Mouse (Mus musculus) v-Abl transformed pro-B cells (cell line): ENCODE measurements at regions not wholly inside any gene's neighbourhood (a gene's known extent, or its start where the extent isn't known, plus 50 kb on each side); places are given as distances from the start of the nearest gene placed in this dataset.

Experiments
- in situ Hi-C, 2 experiments: fragments of 400-800 bp; cut with MboI; formaldehyde crosslinking; loops; one replicate each; pipeline ENCODE4 v1.15.1; 2025; ENCODE audit not compliant: unreplicated experiment in 2 of 2

DNA sequence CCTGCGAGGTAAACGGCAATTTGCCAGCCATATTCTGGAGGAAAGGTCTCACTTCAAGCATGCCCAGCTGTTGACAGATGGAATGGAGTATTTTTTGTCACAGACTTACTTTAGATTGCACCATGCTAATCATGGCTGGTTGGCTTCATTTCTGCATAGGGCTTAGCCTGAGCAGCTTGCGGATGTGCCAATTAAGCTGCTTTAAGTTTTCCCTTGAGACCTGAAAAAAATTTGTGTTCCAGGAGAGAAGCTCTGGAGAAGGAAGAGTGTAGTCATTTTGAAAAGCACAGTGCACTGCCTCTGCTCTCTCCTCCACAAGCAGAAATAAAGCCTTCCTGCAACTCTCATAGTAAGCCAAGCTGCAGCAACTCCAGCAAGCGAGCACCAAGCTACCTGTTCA is 182.8 kb upstream of the Pitrm1 start:
- in situ Hi-C loops = no loop called here

- in situ Hi-C loops = no loop called here
Observed at GRCm38 (mm10) chr13:6367661-6368060, 180.3 kb upstream of the Pitrm1 start.

DNA sequence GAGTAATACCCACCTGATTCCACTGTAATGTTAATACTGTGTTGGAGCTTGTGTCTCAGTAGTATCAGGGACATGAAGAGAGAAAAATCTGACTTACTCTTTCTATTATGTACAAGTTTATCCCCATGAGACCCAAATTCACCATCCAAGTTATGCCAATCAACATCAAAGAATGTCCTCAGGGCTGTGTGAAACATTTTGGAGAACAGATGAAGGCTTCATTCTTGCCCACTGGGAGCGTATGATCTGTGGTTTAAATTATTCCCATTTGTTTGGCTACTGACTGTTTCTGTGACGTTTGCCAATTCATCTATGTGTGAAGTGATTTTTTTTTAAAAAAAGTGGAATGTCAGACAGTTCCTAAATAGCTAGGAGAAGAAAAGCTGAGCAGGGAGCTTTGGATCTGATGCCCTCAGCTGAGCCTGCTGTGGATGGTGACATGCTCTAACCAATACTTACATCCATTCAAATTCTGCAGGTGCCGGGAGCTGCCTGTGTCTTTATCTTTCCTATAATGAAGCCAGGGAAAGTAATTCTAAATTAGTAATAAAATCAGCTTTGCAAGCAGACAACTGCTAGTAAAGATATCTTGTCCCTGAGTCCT is 173.3 kb upstream of the Pitrm1 start:
- in situ Hi-C loops = no loop called here

- in situ Hi-C loops = no loop called here
Observed at GRCm38 (mm10) chr13:6377919-6378318, 170.0 kb upstream of the Pitrm1 start.

DNA sequence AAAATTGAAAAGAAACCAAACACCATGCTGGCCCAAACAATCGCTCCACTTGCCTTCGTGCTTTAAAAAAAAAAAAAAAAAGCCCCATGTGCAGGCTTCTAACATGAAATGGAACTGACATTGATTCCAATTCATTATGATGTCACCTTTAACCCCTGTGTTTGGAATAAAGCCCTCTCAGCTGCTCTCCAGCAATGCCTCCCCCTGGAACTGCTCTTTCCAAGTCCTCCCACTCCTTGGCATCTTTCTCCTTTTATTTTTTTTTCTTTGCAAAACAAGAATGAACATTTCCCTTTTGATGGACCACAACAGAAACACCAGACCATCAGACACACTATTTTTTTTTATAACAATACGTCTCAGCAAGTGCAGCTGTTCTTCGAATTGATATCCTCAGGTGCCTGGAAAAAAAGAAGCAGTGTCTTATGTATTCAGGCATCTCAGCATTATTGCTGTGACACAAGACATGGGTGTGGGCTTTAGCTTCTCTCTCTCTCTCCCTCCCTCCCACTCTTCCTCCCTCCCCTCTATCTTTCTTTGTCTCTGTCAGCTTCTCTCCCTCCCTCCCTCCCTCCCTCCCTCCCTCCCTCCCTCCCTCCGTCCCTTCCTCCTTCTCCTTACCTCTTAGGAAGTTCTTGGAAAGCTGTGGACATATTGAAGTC is 152.3 kb upstream of the Pitrm1 start:
- in situ Hi-C loops = no loop called here

DNA sequence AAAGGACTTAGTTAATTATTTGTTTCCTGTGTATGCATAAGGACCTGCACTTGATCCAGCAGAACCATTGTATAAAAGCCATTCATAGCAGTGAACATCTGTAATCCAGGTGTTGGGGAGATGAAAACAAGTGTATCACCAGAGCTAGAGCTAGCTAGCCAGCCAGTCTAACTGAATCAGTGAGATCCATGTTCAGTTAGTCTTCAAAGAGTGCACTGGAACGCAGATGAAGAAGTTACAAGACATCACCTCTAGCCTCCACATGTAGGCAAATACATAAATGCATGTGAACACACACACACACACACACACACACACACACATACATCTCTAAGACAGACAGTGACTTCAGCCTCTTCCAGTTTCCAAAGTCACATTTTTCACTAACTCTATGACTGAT is 150.3 kb upstream of the Pitrm1 start:
- in situ Hi-C loops = no loop called here

GRCm38 (mm10) chr13:6431821-6432220 is 116.1 kb upstream of the Pitrm1 start:
- in situ Hi-C loops = no loop called here

DNA sequence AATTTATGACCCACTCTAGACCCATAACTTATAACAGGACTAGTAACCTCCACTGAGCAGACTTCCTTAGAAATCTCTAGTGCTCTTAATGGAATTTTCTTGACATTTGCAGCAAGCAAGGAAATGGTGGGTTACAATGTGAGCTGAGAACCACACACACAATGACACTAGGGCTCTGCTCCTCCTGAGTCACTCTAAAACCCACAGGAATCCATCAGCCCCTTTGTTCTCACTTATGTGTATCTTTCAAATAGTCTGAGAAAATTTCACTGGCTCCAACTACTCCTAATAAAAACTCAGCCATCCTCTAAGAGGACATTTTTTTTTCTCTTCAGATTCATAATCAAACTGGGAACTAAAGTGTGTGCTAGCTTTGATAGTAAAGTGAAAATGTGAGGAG is 101.0 kb upstream of the Pitrm1 start:
- in situ Hi-C loops = no loop called here

DNA sequence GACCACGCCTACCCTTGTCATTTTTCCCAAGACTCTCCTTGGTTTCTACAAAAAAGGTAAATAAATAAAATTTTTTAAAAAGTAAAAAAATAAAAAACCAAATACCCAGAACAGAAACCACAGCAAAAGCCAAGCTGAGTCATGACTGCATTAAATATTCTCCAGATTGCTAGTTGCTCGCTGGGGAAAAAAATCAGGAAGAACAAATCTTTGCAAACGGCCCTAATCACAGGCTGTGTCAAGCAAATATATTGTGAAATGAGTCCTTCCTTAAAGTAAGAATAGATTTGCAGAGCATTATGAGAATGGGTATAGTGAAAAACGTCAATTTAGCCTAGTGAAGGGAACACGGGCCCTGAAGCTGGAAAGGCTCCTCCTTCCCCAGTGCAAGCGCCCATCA is 86.6 kb upstream of the Pitrm1 start:
- in situ Hi-C loops = no loop called here

DNA sequence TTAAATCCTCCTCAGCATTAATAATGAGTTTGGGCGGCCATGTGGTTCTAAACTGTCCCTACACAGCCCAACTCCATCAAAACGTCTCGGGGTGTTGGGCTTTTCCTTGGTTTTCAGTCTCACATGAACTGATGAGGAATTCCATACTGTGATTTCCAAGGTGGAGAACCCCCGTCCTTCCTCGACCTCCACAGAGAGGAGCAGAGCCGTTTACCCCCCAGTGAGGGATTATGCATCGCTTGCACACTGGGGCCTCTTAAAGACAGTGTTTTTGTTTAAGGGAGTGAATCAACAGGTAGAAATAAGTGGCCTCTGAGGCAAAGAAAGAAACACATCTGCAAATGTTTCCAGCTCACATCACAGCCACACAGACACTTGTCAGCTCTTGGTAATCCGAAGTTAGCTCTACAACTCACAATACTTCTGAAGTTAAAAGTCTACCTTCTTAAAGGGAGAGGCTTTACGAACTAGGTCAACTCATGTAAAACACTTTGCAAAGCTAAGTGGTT is 82.0 kb upstream of the Pitrm1 start:
- in situ Hi-C loops = no loop called here

GRCm38 (mm10) chr13:6469446-6470227 is 78.3 kb upstream of the Pitrm1 start:
- in situ Hi-C loops = loop anchor here (5.0 to 10.0 kb wide), 6 partner anchors 175 to 1802 kb away; partner anchors contain the start of gene Klf6 (in 2 of the 2)

GRCm38 (mm10) chr13:6470286-6471103 is 77.5 kb upstream of the Pitrm1 start:
- in situ Hi-C loops = loop anchor here (5.0 to 10.0 kb wide), 6 partner anchors 176 to 1803 kb away; partner anchors contain the start of gene Klf6 (in 2 of the 2)

DNA sequence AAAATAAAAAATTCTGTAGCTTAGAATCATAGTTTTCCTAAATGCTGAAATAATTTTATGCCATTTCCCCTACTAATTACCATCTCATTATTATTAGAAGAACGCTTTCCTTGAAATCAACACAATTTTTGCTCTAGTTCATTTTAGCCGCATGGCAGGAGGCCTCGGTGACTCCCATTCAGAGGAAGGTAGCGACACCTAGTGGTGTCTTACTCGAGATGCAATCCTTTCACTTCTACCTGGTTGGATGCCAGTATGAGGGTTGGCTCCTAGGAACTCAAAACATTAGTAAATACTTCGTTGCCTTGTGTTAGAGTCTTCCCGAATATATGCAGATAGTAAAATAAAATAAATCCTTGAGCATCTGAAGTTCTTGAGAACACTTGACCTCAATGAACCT is 76.3 kb upstream of the Pitrm1 start:
- in situ Hi-C loops = loop anchor here (5.0 to 10.0 kb wide), 6 partner anchors 177 to 1804 kb away; partner anchors contain the start of gene Klf6 (in 2 of the 2)

- in situ Hi-C loops = loop anchor here (5.0 to 10.0 kb wide), 6 partner anchors 179 to 1806 kb away; partner anchors contain the start of gene Klf6 (in 2 of the 2)
Observed at GRCm38 (mm10) chr13:6473401-6474190, 74.4 kb upstream of the Pitrm1 start.

DNA sequence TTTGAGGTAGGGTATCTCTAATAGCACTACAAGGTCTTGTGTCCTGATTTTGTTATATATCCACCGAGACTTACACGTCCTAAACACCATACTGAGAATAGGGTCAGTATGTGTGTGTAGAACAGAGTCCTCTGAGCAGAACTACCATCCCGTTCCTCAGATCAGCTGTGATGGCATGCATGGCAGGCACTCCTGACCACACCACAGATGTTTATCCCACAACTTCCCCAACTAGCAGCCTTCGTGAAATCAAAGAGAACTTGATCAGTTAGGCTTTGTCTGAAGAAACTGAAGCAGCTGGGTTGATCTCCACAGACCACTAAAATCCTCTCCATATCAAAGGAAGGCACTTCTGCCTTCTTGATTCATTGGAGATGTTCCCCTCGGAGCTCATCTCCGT is 68.3 kb upstream of the Pitrm1 start:
- in situ Hi-C loops = loop anchor here (5.0 to 10.0 kb wide), 6 partner anchors 38 to 1812 kb away; partner anchors contain the start of gene Klf6 (in 2 of the 2)

DNA sequence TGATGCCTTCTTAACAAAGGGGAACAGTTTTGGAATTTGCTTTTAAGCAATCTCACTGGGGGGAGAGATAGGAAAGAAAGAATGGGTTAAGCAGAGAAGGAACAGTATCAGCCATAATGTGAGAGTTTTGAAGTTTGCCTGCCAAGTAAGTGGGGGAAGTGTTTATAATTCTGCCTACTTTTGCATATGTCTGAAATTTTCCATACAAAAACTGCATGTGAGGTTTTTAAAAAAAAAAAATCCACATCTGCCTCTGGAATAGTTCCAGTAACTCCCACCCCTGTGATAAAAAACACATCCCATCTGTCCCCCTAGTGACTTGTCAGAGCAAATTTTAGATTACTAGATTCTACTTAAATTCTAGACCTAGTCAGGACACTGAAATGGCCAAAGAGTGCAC is 63.5 kb upstream of the Pitrm1 start:
- in situ Hi-C loops = no loop called here

- in situ Hi-C loops = no loop called here
Observed at GRCm38 (mm10) chr13:6487837-6488236, 60.1 kb upstream of the Pitrm1 start.

DNA sequence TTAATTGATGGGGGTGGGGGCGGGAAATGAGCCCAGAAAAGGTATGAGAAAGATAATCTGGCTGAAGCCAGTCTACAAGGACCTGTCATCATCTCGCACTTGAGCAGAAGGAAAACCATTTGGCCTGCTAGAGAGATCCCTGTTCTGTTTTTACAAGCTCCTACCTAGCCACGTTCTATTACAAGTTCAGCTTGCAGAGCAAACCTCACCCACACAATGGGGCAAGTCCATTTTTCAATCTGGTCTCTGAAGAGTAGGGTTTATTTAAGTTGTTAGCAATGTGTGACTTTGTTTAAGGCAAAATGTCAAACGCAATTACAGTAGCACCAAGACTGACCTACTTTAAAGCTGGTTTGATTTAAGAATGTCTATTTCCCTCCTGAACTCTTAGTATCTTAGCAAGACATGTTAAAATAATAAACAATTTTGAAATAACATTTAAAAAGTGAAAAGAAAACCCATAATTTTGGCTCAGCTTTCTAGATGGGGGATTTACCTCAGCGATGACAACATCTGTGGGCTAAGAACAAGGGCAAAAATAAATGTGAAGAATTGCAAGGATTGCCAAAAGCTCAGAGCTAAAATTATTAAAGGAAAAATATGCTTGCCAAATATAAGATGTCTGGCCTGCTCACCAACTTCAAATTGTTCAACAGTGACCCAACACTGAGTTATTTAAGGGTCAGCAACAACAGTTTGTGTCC is 54.9 kb upstream of the Pitrm1 start:
- in situ Hi-C loops = no loop called here
